Mouse (Mus musculus) megakaryocyte, embryonic 14.5 days (primary cell): ENCODE data around the gene Abhd5. TPM values are rescaled to one million over a fixed set of nuclear protein-coding genes. Genes with fewer than 3 reads are reported as not detected.

Experiments used
- H3K27me3 ChIP-seq: replicated peaks from 2 replicates; pipeline ENCODE3; 2012; ENCODE audit warnings: inconsistent platforms
- H3K36me3 ChIP-seq: replicated peaks from 2 replicates; pipeline ENCODE3; 2012; ENCODE audit warnings: low read length, inconsistent platforms, mixed read lengths
- H3K4me1 ChIP-seq: 2 replicates; pipeline ENCODE4 v1.6.1; 2012; ENCODE audit warnings: inconsistent platforms
- H3K4me3 ChIP-seq: replicated peaks from 2 replicates; pipeline ENCODE3; 2012; ENCODE audit warnings: moderate library complexity, mild to moderate bottlenecking, inconsistent platforms
- H3K9me3 ChIP-seq: 2 replicates; pipeline ENCODE4 v1.6.1; 2012; ENCODE audit warnings: inconsistent platforms
- FLI1 ChIP-seq: IDR thresholded peaks from 2 replicates; pipeline ENCODE4 v1.6.1; 2012; ENCODE audit warnings: low read length, inconsistent platforms, mixed read lengths
- GATA1 ChIP-seq: IDR thresholded peaks from 3 replicates; pipeline ENCODE4 v1.6.1; 2012; ENCODE audit warnings: mixed read lengths, low read length, inconsistent platforms, borderline replicate concordance
- polyA plus RNA-seq: library from polyadenylated mRNA; stranded (reverse); fragments of >175 nt; gene quantifications from 2 replicates; pipeline ENCODE4 v1.2.3, GENCODE M21; 2012; ENCODE audit warnings: low replicate concordance; ENCODE audit not compliant: insufficient read depth

Abhd5 gene
- polyA plus RNA-seq, 1 experiment, result 10.5 TPM

GRCm38 (mm10) chr9:122421911-122422310 is 70.5 kb downstream of the Abhd5 start:
- TF ChIP-seq GATA1, result no peak
- no peak for TF ChIP-seq FLI1
- Histone ChIP-seq H3K27me3 (peaks cover 27% of the 10 kb centered on the region), H3K4me1 (peaks cover 7% of the 10 kb centered on the region; the same call in 1 of the 2 replicates), H3K9me3 (peaks cover 9% of the 10 kb centered on the region), H3K4me3 (no peak overlapping the region), H3K36me3 (no peaks in the 10 kb centered on the region)

GRCm38 (mm10) chr9:122422706-122423105 is 71.3 kb downstream of the Abhd5 start:
- no peaks in the 10 kb centered on the region for H3K36me3 ChIP-seq
- peaks cover 7% of the 10 kb centered on the region; the same call in 1 of the 2 replicates for H3K4me1 ChIP-seq
- TF ChIP-seq GATA1 (no peak), FLI1 (no peak)
- peaks cover 26% of the 10 kb centered on the region for H3K27me3 ChIP-seq
- H3K9me3 ChIP-seq, result peaks cover 7% of the 10 kb centered on the region
- H3K4me3 ChIP-seq, result no peak overlapping the region

GRCm38 (mm10) chr9:122423146-122423545 is 71.7 kb downstream of the Abhd5 start:
- Histone ChIP-seq H3K4me1 (peaks cover 7% of the 10 kb centered on the region; the same call in 1 of the 2 replicates), H3K9me3 (peaks cover 5% of the 10 kb centered on the region; the same call in 1 of the 2 replicates), H3K4me3 (no peak overlapping the region), H3K36me3 (no peaks in the 10 kb centered on the region), H3K27me3 (peaks cover 29% of the 10 kb centered on the region)
- TF ChIP-seq GATA1 (no peak), FLI1 (no peak)

GRCm38 (mm10) chr9:122424941-122425608 is 73.7 kb downstream of the Abhd5 start:
- Histone ChIP-seq H3K9me3 (no peaks in the 10 kb centered on the region), H3K4me3 (peak overlapping the region; percentile 31), H3K36me3 (no peaks in the 10 kb centered on the region), H3K4me1 (peaks cover 7% of the 10 kb centered on the region; the same call in 1 of the 2 replicates), H3K27me3 (peaks cover 37% of the 10 kb centered on the region)
- TF ChIP-seq FLI1, result no peak
- no peak for TF ChIP-seq GATA1

- Histone ChIP-seq H3K36me3 (no peaks in the 10 kb centered on the region), H3K4me3 (no peak overlapping the region), H3K27me3 (peaks cover 30% of the 10 kb centered on the region), H3K9me3 (no peaks in the 10 kb centered on the region), H3K4me1 (no peaks in the 10 kb centered on the region)
- no peak for TF ChIP-seq FLI1
These were observed 77.7 kb downstream of the Abhd5 start for GRCm38 (mm10) chr9:122429058-122429649.

- Histone ChIP-seq H3K4me3 (no peak overlapping the region), H3K4me1 (no peaks in the 10 kb centered on the region), H3K9me3 (no peaks in the 10 kb centered on the region), H3K36me3 (no peaks in the 10 kb centered on the region), H3K27me3 (peaks cover 32% of the 10 kb centered on the region)
- TF ChIP-seq GATA1 (no peak), FLI1 (no peak)
These were observed 78.3 kb downstream of the Abhd5 start for GRCm38 (mm10) chr9:122429685-122430084.

Other genes starting within 250 kb of the Abhd5 start
- gene Snrk, start 234.3 kb upstream of the Abhd5 start, polyA plus RNA-seq, result 10.0 and 21.0 TPM in 2 replicates
- 3.2 TPM in 1 of 2 replicates, not detected in the other for gene Ano10, start 57.2 kb upstream of the Abhd5 start, polyA plus RNA-seq